ENCODE assay signal across 9 mouse cellular contexts in genomic region chr1:88287697-88287980, GRCm38 (mm10). TPM values are rescaled to one million over a fixed set of nuclear protein-coding genes. Genes with fewer than 3 reads are reported as not detected.
DNase-seq lines count a peak whose midpoint lies in the region; ATAC-seq and TF ChIP-seq lines count a peak whose summit lies in the region.
"Had no signal": no experiment of that assay in that cellular context is flagged by ENCODE, and none has a peak within 500 bp of the region (broad histone marks: within the 10 kb centered on the region; RNA-seq: fewer than 3 reads in every experiment).

No protein-coding gene starts in this region.

- H3K4me1 ChIP-seq in hindbrain, embryonic 11.5 days (replicated peaks; ENCODE audit: control insufficient read depth, insufficient read depth, low read length), result no peaks in the 10 kb centered on the region
- no peaks in the 10 kb centered on the region for H3K4me1 ChIP-seq in hindbrain, embryonic 16.5 days (ENCODE audit: control insufficient read depth, insufficient read depth, low read depth, low read length)
- H3K4me1 ChIP-seq: limb, embryonic 13.5 days had no signal

- no peaks in the 10 kb centered on the region for H3K36me3 ChIP-seq in hindbrain, embryonic 11.5 days (ENCODE audit: control insufficient read depth, insufficient read depth, low read length)
- no peaks in the 10 kb centered on the region for H3K36me3 ChIP-seq in hindbrain, embryonic 16.5 days (ENCODE audit: control insufficient read depth, insufficient read depth, low read length)
- no peaks in the 10 kb centered on the region for H3K36me3 ChIP-seq in C2C12 (ENCODE audit: control insufficient read depth, insufficient read depth)
- H3K36me3 ChIP-seq: limb, embryonic 13.5 days had no signal

- H3K27me3 ChIP-seq in hindbrain, embryonic 11.5 days (ENCODE audit: control insufficient read depth, insufficient read depth, low read length), result no peaks in the 10 kb centered on the region
- H3K27me3 ChIP-seq in hindbrain, embryonic 16.5 days (replicated peaks; ENCODE audit: control insufficient read depth, insufficient read depth, low read length), result no peaks in the 10 kb centered on the region
- no peaks in the 10 kb centered on the region for H3K27me3 ChIP-seq in C2C12 (ENCODE audit: control insufficient read depth, insufficient read depth, insufficient read length)
- H3K27me3 ChIP-seq: limb, embryonic 13.5 days had no signal

- 38% methylated on average over 5 of the region's 5 CpGs for WGBS in hindbrain, embryonic 11.5 days
- 38% methylated on average over 5 of the region's 5 CpGs for WGBS in hindbrain, embryonic 16.5 days
- 30% methylated on average over 5 of the region's 5 CpGs for WGBS in large intestine, adult 2 months

- no peak overlapping the region for H3K4me2 ChIP-seq in hindbrain, embryonic 11.5 days (replicated peaks; ENCODE audit: low read depth, low read length)
- H3K4me2 ChIP-seq in hindbrain, embryonic 16.5 days (ENCODE audit: low read length), result no peak overlapping the region
- H3K4me2 ChIP-seq: limb, embryonic 13.5 days had no signal

- no peak overlapping the region for H3K9ac ChIP-seq in hindbrain, embryonic 11.5 days (ENCODE audit: low read depth, low read length)
- no peak overlapping the region for H3K9ac ChIP-seq in hindbrain, embryonic 16.5 days (ENCODE audit: low read depth, low read length)
- H3K9ac ChIP-seq: limb, embryonic 13.5 days had no signal

- no peaks in the 10 kb centered on the region for H3K79me2 ChIP-seq in C2C12 (ENCODE audit: control insufficient read depth, insufficient read depth)

- H3K79me3 ChIP-seq in C2C12 (ENCODE audit: low read depth), result no peaks in the 10 kb centered on the region

- no peak overlapping the region for H3K4me3 ChIP-seq in hindbrain, embryonic 11.5 days (ENCODE audit: low read depth, low read length)
- H3K4me3 ChIP-seq in hindbrain, embryonic 16.5 days (ENCODE audit: low read length), result no peak overlapping the region
- H3K4me3 ChIP-seq in C2C12 (ENCODE audit: insufficient read depth, poor library complexity, severe bottlenecking), result no peak overlapping the region
- H3K4me3 ChIP-seq: limb, embryonic 13.5 days had no signal

- H3K9me3 ChIP-seq in hindbrain, embryonic 11.5 days (ENCODE audit: control insufficient read depth, low read length), result peaks cover 82% of the 10 kb centered on the region
- peaks cover 68% of the 10 kb centered on the region for H3K9me3 ChIP-seq in hindbrain, embryonic 16.5 days (ENCODE audit: control insufficient read depth, low read length)

- peak; percentile 62 for TF ChIP-seq CTCF in C2C12 (IDR thresholded peaks at IDR 0.05; ENCODE audit: control insufficient read depth, insufficient read depth, insufficient read length)

- ATAC-seq in hindbrain, embryonic 11.5 days (ENCODE audit: low FRiP score), result no peak
- no peak for ATAC-seq in hindbrain, embryonic 16.5 days

- peak; percentile 82 for DNase-seq in hindbrain, embryonic 11.5 days (ENCODE audit: low spot score)
- DNase-seq in R1 (ENCODE audit: low read depth, low spot score), result peak; percentile 60
- DNase-seq in fibroblast of lung, adult 2 months (ENCODE audit: low read depth), result peak; percentile 57
- peak; percentile 87 for DNase-seq in large intestine, adult 2 months (ENCODE audit: low read depth, low spot score)
- peak; percentile 48 for DNase-seq in retina, postnatal 7 days (ENCODE audit: low read depth, low spot score)
- no peak for DNase-seq in cerebellum, adult 11 months

- H3K27ac ChIP-seq in hindbrain, embryonic 11.5 days (ENCODE audit: low read depth, low read length), result no peak overlapping the region
- H3K27ac ChIP-seq in hindbrain, embryonic 16.5 days (ENCODE audit: low read depth, low read length), result no peak overlapping the region
- H3K27ac ChIP-seq: limb, embryonic 13.5 days had no signal

- no peak overlapping the region for H3ac ChIP-seq in C2C12 (ENCODE audit: control insufficient read depth, insufficient read length, low read depth)

TF ChIP-seq in C2C12, 6 proteins besides CTCF, POLR2A, EP300 and RAD21:
- TF ChIP-seq MYOG (IDR thresholded peaks at IDR 0.05; ENCODE audit: control insufficient read depth, extremely low read depth, insufficient read length) (no peak), MAX (IDR thresholded peaks at IDR 0.05) (no peak), FOSL1 (IDR thresholded peaks at IDR 0.05; ENCODE audit: insufficient read depth, low read length, poor library complexity, severe bottlenecking) (no peak), MYOD1 (IDR thresholded peaks at IDR 0.05; ENCODE audit: control insufficient read depth, insufficient read length, low read depth) (no peak), CEBPB (IDR thresholded peaks at IDR 0.05; ENCODE audit: low read depth) (no peak), USF1 (IDR thresholded peaks at IDR 0.05; ENCODE audit: low read depth) (no peak)

RNA-seq across cellular contexts. Expression of gene Trpm8, which starts 10.2 kb away (rescaled TPM):
- not detected in 2 replicates for polyA plus RNA-seq in hindbrain, embryonic 11.5 days (2014; fragmentation: Nextera tagmentation; extraction: Ambion mirVana)
- polyA plus RNA-seq in hindbrain, embryonic 16.5 days (2015; fragmentation: Nextera tagmentation; extraction: Ambion mirVana), result 0.10 and 0.14 TPM in 2 replicates
- 0.02 TPM for polyA plus RNA-seq in C2C12 (2012; fragmentation: generic; extraction: Trizol)
- polyA plus RNA-seq in large intestine, adult 2 months (2012; rRNA removed), result not detected in 2 replicates
- polyA plus RNA-seq: limb, embryonic 13.5 days had no signal

RNA-seq across cellular contexts. Expression of gene Hjurp, which starts 10.2 kb away (rescaled TPM):
- polyA plus RNA-seq in hindbrain, embryonic 11.5 days (2014; fragmentation: Nextera tagmentation; extraction: Ambion mirVana), result 126 and 136 TPM in 2 replicates
- polyA plus RNA-seq in hindbrain, embryonic 16.5 days (2015; fragmentation: Nextera tagmentation; extraction: Ambion mirVana), result 66.4 and 80.3 TPM in 2 replicates
- 54.4 TPM for polyA plus RNA-seq in C2C12 (2012; fragmentation: generic; extraction: Trizol)
- 36.1 and 87.6 TPM in 2 replicates for polyA plus RNA-seq in large intestine, adult 2 months (2012; rRNA removed)
